Mouse (Mus musculus): ENCODE results near the gene Tspan31.

Tspan31 gene

DNA sequence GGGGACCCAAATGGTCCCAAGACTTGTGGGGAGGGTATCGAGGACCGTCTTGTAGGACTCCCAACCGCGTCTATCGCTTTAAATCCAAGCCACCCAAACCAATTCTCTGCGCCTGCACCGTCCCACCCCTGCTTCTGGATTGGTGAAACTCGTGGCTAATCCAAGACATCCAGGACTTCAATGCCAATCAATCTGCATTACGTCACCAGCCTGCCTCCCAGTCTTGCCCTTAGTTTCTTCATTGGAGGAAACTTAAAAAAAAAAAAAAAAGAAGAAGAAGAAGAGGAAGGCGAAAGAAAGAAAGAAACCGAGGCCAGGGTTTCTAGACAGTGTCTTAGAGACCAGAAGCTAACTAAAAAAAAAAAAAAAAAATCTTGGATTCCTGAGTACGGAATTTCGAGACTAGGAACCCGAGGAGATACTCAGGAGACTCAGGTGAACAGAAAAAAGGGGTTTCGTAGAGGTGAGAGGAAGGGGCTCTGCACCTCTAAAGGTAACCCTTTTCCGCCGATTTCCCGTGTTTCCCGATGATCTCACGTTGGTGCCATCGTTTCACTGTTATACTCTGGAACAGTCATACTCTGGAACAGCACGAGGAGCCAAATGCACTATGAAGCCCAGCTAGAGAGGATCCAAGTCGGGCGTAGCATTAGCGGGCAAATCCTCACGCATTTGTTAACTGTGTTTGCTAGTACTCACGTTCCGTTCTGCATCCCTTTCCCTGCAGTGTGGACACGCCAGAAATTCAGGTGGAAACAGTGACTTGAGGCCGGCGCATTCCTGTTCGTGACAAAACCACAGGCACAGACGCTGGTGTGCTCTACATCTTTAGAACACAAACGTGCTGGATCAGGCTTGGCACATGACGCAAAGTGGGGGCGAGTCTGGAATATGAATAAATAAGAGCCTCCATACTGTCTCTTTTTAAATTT is at the start of gene Tspan31:
Gene Tspan31 (minus strand): TSS at position 75 of the 932 bp plus-strand sequence.
- DNase-seq = peak; percentile 97

- no peak for DNase-seq
Observed at GRCm38 (mm10) chr10:127119229-127119628, 49.2 kb upstream of the Tspan31 start.

GRCm38 (mm10) chr10:127118470-127118869 is 48.4 kb upstream of the Tspan31 start:
- no peak for DNase-seq

GRCm38 (mm10) chr10:127115068-127115467 is 45.0 kb upstream of the Tspan31 start:
- DNase-seq = no peak

DNA sequence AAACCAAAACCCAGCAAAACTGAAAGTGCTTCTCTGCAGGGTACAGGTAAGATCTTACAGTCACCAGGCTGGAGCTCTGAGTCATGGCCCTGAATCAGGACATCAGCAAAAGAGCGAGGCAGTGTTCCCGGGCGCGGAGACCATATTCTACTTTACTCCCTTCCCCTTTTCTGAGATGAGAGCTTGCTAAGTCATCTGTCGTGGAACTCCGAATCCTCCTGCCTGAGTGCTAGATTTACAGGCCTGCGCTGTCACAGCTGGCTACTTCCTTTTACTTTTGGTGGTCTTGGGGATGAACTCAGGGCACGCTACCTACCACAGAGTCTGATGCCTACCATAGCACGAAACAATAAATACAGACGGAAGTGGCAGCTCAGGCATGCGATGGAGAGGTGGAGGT is 44.3 kb upstream of the Tspan31 start:
- DNase-seq = no peak

GRCm38 (mm10) chr10:127111001-127111887 is 41.2 kb upstream of the Tspan31 start:
- DNase-seq = no peak

GRCm38 (mm10) chr10:127108262-127108583 is 38.2 kb upstream of the Tspan31 start:
- DNase-seq = no peak

GRCm38 (mm10) chr10:127107563-127108261 is 37.6 kb upstream of the Tspan31 start:
- no peak for DNase-seq

DNA sequence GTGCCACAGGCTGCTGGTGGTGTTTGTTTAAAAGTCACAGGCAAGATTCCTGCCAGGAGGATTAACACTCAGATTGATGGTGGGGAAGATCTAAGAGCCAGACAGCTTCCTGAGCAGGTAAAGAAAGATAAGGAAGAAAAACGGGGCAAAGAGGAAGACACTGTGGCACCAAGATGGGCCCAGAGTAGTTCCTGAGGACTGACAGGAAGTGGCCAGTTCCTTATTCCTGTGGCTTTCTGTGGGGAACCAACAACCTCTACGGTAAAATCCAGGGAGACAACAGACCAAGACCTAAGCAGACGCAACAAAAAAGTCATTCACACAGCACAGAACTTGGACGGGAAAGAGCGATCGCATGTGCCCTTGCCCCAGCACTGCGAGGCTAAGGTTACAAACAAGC is 33.6 kb upstream of the Tspan31 start:
- DNase-seq = no peak

DNA sequence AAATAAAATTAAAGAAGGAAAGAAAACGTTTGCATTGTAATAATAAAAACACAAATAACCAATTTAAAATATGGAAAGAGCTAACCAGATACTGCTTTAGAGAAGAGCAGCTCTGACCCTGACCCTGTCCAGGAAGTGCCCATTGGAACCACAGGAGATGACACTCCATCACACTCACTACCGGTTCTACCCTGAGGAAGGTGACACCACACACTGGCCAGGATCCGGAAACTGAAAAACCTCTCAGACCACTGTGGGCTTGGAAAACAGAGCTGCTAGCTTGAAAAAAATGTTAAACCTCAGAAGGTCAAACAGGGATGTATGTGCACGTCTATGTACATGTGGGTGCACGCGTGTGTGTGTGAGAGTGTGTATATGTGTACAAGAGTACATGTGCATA is 31.1 kb upstream of the Tspan31 start:
- DNase-seq = no peak

DNA sequence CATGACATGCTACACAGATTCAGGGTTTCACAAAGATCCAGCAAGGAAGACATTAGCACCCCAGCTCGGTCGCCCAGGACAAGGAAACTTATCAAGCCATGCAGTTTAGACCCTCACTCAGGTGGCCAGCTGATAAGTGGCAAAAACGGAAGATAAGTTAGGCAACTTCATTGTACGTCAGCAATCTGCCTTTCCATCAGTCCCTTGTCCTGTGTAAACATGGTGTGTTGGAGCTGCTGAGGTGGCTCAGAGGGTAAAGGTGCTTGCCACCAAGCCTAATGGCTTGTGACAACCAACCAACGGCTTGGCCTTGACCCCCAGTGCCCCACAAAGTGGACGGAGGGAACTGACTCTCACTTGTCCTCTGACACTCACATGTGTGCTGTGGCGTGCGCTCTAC is 30.4 kb upstream of the Tspan31 start:
- no peak for DNase-seq

- DNase-seq = no peak
Observed at GRCm38 (mm10) chr10:127099868-127100267, 29.8 kb upstream of the Tspan31 start.

GRCm38 (mm10) chr10:127099191-127099590 is 29.1 kb upstream of the Tspan31 start:
- no peak for DNase-seq

DNA sequence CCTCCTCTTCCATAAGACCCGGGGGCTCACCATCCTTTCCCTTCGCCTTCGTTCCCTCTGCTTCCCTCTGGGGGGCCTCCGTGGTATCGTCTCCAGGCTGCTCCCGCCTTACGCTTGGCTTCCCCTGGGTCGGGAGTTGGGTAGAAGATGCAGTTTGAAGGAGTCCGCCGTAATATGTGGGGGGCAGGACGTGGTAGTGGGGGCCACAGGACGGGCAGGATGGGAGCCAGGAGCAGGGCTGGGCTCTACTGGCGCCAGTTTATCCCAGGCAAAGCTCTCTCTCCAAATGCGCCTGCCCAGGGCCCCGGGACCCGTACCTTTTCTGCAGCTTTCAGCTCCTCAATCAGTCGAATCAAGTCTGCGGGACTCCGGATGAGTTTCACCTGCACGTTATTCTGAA is 28.4 kb upstream of the Tspan31 start:
- DNase-seq = no peak

GRCm38 (mm10) chr10:127094382-127094802 is 24.3 kb upstream of the Tspan31 start:
- no peak for DNase-seq

DNA sequence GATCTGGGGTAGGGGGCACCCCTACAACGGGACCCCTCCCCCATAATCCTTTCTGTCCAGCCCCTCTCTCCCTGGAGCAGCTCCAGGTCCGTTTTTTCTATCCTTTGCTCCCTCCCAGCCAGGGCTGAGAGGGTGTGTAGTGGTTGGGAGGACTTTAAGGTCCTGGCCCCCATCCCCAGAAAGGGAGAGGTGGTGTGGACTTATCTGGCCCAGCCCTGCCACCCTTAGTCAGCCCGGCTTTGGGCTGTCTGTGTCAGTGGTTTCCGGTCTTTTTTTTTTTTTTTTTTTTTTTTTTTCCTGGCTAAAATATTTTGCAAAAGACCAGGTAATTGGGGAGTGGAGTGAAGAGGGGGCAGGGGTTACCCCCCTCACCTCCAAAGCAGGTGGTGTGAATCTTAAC is 22.7 kb upstream of the Tspan31 start:
- DNase-seq = no peak

- no peak for DNase-seq
Observed at GRCm38 (mm10) chr10:127091507-127092396, 21.7 kb upstream of the Tspan31 start.

DNA sequence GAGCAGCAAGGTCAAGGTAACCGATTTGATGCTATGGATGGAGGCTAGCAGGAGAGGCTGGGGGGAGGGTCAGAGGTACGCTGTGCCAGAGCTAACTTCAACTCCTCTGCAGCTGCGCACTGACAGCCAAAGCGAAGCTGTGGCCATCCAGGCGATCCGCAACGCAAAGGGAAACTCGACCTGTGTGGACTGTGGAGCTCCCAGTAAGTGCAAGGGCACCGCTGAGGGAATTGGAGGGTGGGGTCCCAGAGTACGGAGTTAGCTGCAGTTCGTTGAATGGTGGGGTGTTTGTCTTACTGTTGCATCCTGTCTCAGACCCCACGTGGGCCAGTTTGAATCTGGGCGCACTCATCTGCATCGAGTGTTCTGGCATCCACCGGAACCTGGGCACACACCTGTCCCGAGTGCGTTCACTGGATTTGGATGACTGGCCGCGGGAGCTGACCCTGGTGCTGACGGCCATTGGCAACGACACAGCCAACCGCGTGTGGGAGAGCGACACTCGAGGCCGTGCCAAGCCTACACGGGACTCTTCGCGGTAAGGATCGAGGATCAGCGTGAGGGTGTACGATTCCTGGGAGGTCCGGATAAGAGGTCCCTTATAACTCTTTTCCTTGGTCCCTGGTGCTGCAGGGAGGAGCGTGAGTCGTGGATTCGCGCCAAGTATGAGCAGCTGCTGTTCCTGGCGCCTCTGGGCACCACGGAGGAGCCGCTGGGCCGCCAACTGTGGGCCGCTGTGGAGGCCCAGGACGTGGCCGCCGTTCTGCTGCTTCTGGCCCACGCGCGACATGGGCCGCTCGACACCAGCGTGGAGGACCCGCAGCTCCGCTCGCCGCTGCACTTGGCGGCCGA is 20.7 kb upstream of the Tspan31 start:
- no peak for DNase-seq

GRCm38 (mm10) chr10:127085633-127086032 is 15.6 kb upstream of the Tspan31 start:
- DNase-seq = no peak

GRCm38 (mm10) chr10:127085052-127085451 is 15.0 kb upstream of the Tspan31 start:
- DNase-seq = no peak

DNA sequence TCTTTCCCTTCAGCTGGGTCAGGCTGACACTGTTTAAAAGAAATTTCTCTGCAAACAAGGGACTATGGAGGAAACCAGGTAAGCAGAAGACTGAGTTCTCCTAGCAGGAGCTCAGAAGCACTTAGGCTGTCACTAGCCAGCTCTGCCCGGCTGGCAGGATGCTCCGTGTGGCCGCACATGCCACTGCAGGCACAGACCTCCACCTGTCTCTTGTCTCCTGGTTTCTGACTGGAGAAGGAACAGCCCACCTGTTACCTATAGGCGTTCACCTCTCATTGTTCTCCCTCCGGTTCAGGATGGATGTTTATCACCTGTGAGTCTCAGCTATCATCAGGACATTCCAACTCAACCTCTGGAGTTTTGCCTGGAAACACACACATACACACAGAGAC is 13.8 kb upstream of the Tspan31 start:
- no peak for DNase-seq

Measured in layer of hippocampus, adult 9-11 months (tissue).